Mouse (Mus musculus) left cerebral cortex, adult 9 months (tissue): ENCODE data around the gene Cfap70.
A peak's percentile ranks its signal among the peaks of the same experiment; 100 is the strongest.

ENCODE experiments used
- DNase-seq, 2 experiments: peaks; one replicate each; pipeline ENCODE4 v3.0.0; 2022; ENCODE audit warnings: low spot score in 2 of 2

The Cfap70 gene

DNA sequence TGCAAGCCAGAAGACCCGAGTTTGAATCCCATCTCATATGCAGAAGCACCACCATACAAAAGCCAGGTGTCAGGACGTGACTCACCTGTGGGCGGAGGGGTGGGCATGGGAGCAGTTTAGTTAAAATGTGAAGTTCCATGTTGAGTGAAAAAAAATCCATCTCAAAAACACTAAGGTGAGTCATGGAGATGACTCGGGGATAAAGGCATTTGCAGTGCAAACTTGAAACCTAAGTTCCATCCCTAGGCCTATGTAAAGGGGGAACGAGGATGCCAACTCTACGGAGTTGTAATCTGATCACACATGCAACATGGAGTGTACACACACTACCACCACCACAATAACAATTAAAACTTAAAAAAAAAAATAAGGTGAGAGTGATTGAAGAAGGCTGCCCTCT is 29.0 kb downstream of the Cfap70 start:
- DNase-seq, result no peak

DNA sequence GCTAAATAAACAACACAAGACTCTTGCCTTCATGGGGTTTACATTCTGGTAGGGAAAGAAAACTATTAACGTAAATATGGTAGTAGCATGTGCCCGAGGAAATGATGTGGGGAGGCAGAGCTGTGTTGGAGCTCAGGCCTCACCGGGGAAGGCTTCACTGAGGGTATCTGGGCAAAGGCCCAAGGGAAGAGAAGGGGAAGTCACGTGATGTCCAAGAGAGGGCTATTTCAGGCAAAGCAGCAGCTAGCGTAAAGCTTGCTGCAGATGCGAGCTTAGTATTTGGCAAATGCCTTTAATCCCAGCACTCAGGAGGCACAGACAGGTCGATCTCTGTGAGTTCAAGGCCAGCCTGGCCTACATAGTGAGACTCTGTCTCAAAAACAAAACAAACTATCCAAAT is 29.8 kb downstream of the Cfap70 start:
- DNase-seq, result no peak

DNA sequence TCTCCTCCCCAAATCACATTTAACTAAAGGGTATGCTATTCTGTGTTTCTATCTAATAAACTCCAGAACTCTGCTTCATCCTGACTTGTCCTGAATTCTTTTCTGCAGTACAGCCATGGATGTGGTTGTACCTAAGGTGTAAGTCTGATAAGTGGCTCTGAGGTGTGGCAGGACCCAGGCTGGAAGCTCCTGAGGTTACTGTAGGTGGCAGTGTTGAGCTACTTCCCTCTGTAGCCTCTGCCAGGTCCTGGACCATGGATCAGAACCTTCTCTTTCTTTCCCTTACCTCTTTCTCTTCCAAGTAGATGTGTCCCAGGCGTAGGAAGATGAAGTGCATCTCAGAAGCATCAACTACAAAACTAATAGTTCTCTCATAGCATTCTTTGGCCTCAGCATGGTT is 52.0 kb downstream of the Cfap70 start:
- DNase-seq, result peak in 1 of 2 experiments; percentile 49

DNA sequence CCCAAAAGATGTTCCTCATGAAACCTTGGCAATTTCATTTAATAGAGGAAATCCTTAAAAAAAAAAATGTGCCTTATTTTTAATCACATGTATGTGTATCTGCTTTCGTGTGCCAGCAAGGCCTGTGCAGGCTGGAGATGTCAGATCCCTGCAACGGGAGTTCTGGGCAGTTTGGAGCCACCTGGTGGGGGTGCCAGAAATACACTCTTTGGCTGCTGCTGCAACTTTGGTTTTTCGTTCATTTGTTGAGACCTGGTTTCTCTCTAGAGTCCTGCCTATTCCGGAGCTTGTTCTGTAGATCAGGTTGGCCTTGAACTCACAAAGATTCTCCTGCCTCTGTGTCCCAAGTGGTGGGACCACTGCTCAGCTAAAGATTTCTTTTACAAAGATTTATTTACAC is 53.2 kb downstream of the Cfap70 start:
- DNase-seq, result no peak

DNA sequence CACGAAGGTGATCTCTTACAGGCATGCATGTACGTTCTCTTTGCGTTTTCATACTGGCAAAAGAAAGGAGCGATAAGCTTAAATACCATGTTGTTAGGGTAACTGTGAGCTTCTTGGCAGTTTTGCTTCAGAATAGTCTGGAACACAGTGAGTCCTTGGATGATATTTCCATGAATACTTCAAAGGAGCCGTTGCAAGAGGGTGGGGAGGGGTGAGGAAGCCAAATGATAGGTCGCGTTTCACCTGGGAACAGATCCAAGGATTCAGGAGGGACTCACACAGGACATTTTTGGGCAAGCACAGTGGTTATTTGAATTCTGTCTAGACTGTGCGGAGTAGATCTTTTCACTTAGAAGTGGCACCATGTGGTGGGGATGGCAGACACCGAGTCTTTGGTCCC is 54.8 kb downstream of the Cfap70 start:
- no peak for DNase-seq

DNA sequence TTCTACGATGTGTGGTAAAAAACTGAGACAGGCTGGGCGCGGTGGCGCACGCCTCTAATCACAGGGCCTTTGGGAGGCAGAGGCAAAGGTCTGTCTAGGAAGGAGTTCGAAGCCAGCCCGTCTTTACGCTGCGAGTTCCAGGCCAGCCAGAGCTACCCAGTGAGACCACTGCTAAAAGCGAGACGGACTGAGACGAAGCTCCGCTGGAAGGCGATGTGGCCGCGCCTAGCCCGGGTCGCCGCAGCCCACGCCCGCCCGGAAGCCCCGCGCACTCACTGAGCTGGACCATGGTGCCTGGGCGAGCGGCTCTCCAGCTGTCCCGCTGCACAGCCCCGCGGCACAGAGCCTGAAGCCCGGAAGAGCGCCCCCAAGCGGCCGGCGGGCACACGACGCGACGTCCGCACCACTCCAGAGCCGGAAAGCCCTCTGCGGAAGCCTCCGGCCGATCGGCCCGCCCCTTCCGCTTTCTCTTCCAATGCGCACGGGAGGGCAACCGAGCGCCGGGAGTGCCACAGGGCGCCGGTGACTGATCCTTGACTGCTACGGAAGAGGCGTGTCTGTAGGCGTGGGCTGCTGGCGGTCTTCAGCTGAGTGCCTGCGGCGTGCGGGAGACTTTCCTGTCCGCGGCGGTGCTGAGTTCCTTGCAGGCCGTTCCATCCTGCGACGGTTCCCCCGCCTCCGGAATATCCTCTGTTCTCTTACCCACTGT is 58.7 kb downstream of the Cfap70 start, which contains the start of gene Mrps16:
Gene Mrps16 (minus strand): TSS at position 430 of the 709 bp plus-strand sequence.
- peak; percentile 91 to 95 for DNase-seq

DNA sequence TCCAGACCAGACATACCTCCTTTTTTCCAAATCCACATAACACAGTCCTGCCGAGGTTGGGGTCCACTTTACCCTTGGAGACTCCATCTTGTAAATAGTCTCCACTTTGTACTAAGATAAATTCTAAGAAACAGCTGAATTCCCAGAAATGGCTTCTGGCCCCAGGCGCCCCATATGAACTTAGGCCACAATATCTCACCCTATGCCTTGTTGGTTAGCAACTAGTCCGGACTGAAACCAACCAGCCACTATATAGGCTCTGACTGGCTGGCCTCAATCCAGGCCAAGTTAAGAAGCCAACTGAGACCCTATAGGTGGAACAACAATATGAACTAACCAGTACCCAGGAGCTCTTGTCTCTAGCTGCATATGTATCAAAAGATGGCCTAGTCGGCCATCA is 59.7 kb downstream of the Cfap70 start:
- no peak for DNase-seq

DNA sequence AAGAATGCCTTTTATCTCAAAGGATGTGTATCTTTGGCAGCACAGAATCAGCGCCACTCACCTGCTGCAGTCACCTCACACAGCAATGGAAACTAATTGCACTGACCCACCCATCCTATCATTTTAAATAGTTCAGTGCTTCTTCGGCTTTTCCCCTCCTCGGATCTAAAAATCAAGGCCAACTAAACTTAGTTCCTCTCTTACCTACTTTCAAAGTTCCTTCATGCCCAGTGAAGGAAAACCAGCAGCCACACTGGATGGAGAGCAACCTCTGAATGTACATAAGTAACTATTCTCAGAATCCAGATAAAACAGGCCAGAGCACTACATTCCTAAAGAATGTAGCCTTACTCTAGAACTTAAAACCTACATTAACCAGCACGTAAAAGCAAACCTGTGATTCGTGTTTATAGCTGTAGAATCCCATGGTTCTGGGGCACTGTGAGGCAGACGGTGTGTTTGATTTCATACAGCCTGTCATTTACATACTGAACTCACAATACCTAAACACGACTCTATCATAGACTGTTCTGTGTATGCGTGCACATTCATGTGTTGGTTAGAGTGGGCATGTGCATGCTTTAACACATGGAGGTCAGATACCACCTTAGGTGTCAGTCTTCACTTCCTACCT is 62.5 kb downstream of the Cfap70 start:
- no peak for DNase-seq

DNA sequence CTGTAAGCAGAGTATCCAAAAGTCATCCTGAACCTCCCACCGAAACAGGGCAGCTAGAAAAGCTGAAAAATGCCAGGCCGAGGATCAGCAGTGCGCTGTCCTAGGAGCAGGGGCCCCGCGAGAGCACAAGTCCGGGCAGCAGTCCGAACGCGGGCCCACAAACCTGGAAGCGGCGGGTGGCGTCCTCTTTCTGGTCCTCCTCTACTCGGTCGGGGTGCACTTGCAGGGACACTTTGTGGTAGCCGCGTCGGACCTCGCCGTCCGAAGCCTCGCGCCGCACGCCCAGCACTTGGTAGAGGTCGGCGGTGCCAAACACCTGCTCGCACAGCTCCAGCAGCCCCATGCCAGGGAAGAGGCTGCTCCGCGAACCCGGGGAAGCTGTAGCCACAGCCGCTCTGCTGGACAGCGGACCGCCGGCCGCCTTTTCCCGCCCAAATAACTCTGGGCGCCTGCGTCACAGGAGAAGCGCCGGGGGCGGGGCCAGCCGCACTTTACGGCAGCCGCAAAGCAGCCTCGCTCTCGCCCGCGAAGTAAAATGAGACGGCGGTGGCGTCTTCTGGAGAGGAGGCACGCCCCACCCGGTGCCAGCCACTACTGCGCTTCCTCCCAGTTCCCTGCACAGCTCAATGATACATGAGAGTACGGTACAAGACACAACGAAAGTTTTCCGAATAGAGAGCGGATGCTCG is 63.4 kb downstream of the Cfap70 start, which contains the start of gene Dnajc9:
Gene Dnajc9 (minus strand): TSS at position 470 of the 689 bp plus-strand sequence.
- peak; percentile 74 to 94 for DNase-seq

DNA sequence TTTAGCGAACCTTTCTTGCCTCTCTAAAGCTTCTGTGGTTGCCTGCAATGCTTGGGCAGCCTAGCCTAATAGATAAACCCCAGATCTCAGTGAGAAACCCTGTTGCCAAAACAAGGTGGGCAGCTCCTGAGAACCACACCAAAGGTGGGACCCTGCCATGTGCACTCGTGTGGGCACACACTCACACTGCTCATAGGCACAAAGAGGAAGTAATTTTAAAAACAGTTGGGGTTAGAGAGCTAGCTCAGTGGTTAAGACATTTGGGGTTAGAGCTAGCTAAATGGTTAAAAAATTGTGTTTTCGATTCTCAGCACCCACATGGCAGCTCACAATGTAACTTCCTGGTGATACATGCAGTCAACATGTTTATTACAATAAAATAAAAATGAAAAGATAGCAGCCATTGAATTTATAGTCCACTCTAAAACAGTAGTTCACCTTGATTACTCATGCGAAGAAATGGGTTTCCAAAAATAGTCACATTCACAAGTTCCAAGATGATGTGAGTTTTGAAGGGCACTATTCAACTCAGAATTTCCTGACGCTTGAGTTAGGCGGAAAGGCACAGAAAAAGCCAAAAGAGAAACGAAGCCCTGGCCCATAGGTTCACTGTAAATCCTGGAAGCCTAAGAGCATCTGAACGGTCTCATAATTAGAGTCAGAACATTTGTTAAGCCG is 72.1 kb downstream of the Cfap70 start:
- DNase-seq, result no peak

DNA sequence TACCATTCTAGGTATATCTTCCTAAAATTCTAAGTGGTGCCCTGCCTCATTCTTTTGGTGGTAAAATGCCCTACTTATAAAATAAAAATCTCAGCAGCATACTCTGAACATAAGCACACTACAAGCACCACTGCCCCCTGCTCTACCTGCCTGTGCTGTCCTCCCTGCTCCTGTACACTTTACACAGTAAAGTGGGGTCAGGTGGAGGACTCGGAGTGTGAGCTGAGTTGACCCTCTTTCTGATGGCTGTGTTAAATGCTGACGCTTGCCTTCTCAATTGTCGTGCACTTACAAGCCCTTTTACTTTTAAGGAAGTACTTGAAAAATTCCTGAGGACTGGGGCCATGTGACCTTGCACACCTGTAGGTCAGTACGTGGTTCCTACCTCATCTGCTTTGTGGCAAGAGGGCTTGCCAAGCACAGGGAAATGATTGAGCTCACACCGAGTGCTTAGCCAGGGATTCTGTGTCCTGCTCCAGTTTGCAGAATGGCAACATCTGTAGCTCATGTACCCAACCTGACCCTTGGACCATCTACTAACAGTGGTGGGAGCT is 72.9 kb downstream of the Cfap70 start:
- no peak for DNase-seq

DNA sequence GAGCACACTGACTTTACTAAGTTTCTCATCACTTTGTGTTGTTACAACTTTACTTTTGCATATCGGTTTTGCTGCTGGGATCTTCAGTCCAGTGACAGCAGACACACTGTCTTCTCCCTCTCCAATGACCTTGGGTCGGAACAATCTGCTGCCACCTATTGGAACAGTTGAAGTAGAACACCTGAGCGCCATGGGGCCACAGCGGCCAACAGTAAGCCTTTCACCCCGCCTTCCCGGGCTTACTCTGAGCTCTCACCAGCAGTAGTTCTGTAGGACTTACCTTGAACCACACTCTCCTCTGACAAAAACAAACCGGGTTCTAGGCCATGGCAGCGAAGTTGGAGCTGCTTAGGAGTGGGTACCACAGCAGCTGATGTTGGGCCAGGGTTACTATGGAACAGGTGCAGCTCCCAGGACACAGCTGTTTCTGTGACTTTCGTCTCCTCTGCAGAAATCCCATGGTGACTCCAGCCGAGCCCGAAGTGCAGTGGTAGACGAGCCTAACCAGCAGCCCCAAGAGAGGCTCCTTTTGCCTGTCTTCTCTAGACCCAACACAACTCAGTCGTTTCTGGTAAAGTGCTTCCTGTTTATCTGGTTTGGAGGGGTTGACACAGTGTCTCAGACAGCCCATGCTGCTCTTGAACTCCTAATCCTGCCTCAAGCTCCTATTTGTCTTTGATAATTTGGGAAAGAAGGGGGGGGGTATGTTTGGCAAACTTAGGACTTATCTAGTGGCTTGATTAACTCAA is 73.5 kb downstream of the Cfap70 start:
- DNase-seq, result no peak

DNA sequence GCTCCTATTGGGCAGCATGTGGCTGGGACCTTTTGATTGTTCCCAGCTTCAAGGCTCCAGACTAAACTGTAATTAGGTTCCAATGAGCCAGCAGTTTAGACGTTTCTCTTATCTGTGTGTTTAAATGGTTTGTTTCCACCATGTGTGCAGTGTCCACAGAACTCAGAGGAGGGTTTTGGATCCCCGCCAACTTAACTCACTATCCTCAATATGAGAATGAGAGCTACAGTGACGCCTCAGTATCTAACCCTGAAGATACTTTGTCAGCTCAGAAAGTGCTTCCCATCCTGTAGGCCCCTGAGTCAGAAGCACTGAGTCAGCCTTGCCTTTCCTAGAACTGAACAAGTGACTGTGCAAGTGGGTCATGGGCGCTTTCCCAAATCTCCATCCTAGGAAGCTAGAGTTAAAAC is 74.9 kb downstream of the Cfap70 start:
- DNase-seq, result no peak

DNA sequence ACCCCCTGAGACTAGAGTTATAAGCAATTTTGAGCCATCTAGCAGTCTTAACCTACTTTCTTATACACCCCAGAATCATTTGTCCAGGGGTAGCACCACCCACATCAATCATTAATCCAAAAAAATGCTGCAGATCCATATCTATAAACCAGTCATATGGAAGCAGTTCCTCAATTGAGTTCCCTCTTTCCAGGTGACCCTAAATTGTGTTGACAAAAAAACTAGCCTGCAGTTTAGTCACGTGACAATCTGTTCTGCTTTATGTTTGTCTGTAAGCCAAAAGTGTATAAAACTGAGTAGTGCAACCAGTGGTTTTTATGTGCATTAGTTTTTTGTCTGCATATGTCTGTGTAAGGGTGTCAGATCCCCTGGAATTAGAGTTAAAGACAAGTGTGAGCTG is 80.2 kb downstream of the Cfap70 start:
- no peak for DNase-seq

DNA sequence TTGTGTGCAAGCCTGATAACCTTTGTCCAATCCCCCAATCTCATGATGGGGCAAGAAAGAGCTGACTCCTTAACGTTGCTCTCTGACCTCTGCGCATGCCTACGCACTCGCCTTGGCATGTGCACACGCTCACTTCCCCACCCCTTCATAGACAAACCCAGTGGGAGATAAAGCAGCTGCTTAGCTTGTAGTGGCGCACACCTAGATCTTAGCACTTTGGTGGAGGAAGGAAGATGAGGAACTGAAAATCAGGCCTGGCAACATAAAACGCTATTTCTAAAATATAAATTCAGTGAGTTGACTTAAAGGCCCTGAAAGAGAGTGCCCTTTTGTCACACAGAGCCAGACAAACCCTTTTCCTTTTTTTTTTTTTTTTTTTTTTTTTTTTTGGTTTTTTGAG is 81.2 kb downstream of the Cfap70 start:
- DNase-seq, result no peak

DNA sequence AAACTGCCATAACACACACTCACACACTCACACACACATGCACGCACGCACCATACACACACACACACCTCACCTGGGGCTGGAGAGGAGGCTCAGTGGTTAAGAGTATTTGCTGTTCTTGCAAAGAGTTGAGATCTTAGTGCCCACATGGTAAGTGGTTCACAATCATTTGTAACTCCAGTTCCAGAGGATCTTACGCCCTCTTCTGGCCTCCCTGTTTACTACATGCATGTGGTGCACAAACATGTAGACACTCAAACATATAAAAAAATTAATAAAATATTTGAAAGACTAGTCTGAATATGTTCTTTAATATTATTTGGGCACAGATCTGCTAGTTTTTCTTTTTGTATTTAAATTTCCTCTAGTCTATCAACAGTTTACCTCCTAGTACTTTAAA is 83.8 kb downstream of the Cfap70 start:
- no peak for DNase-seq

DNA sequence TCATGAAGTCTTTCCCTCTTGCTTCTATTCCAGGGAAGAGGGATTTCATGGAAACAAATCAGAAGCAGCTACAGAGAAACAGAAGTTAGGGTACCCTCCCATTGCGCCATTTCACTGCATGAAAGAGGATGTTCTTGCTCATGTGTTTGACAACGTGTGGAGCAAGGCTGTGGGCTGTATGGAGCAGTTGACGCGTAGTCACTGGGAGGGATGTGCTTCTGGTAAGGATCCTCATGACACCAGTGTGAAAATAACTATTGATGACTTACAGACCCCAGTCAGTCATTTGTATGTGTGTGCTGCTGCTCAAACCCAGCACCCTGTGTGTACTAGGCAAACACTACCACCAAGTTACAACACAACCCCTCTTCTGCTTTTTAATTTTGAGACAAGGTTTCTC is 88.8 kb downstream of the Cfap70 start:
- DNase-seq, result no peak

DNA sequence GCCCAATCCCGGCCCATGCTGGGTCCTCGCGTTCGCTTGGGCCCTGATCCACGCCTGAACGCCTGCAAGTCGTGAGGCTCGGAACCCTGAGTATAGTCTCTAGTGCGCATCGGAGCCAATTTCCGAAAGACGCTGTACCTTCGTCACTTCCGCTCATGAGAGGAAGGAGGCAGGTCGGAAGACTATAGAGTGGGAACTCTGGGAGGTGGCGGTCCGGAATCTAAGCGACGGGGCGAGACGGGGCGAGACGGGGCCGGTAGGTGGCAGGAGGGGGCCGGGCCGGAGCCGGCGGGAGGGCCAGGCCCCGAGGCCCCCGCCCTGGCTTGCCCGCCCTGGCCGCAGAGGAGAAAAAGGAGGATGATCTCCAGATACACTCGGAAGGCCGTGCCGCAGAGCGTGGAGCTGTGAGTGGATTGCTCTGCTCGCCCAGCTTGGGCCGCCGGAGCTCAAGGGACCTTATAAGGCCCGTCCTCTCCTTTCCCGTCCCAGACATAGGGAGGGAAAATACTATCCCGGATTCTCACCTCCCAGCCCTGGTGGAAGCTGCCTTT is 104.0 kb downstream of the Cfap70 start, which contains the start of the genes Ecd and Fam149b:
Gene Ecd (minus strand): TSS at position 131 of the 551 bp plus-strand sequence.
Gene Fam149b (plus strand): TSS at position 172 of the 551 bp plus-strand sequence.
- DNase-seq, result peak; percentile 75 to 95

DNA sequence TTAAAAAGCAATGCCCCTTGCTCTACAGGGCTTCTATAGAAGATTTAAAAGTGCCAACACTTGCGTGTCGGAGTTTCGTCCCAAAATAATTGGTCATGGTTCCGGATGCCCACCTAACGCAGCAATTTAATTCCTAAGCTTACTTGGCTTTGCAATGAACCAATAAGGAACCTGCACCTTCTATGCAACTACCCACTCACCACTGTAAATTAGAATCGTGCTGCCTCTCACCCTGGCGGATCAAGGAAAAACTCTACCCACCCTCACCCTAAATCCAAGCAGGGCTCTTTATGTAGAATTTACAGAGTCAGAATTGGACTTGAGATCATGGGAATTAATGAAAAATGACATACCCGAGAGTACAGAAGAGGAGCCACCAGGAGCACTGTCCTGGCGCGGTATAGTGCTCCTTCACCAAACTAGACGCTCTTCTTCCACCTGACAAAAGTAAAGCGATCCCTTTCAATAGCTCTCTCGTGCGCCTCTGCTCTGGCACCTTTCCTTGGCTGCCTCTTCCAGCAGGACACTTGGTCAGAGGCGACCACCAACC is 104.5 kb downstream of the Cfap70 start:
- DNase-seq, result no peak

DNA sequence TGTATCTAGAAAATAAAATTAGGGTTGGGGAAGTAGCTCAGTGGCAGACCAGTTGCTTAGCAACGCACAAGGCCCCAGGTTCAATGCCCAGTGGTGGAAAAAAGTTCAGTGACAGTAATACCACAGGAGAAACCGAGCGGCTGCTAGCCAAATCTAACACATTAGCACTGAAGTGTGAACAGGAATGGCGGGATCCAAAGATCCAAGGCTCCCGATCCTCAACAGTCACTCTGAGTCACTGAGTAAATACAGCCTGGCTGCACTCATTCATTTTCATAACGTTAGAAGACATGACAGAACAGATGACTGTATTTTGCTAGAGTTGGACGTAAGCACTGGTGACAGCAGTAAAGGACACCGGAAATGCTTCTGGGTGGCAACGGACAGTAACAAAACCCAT is 106.1 kb downstream of the Cfap70 start:
- no peak for DNase-seq
